Mouse (Mus musculus): ENCODE data around the gene Pitpnm3.
A peak's percentile ranks its signal among the peaks of the same experiment; 100 is the strongest.

DNA sequence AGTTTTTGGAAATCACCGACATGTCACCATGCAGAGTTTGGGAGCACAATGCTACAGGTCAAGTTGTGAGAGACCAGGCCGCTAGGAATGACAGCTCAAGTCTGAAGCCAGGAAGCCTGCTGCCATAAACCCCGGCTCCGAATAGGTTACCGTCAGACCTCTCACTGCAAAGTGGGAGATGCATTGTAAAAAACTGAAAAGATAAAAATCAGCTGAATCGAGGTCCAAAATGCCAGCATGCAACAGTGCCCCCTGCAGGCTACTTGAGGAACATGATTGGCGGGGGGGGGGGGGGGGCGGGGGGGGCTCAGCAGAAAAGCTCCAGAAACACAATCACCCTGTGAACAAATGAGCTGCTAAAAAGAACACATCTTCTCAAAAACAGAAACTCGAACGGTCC is 112.0 kb downstream of the Pitpnm3 start:
- TF ChIP-seq EP300 (IDR thresholded peaks at IDR 0.05; ENCODE audit: low read depth) (no peak), CTCF (IDR thresholded peaks at IDR 0.05; ENCODE audit: low read depth) (peak; percentile 47)

All from liver, embryonic 14.5 days (tissue).